19 mouse cellular contexts compared by ENCODE assay signal in the genomic region with DNA sequence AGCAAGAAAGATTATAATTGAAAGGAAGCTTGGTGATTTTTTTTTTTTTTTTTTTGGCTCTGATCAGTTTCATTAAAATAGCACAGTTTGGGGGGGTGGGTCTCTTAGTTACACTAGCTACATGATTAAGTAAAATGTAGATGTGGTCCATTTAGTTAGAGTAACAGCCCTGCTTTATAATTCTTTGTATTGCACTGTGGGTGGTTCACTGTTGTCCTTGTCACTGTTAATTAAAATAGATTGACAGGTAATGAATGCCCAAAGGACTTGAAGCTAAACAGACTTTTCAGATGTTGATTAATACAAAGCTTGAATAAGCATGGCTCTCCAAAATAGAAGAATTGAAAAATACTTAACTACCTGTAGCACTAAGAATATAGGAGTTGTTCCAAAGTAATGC.
"Had no signal": no experiment of that assay in that cellular context is flagged by ENCODE, and none has a peak within 500 bp of the region (broad histone marks: within the 10 kb centered on the region; RNA-seq: fewer than 3 reads in every experiment).

No protein-coding gene starts in this region.

- H3K27ac ChIP-seq: kidney, embryonic 15.5 days; limb, embryonic 12.5 days; limb, embryonic 15.5 days; midbrain, embryonic 12.5 days; neural tube, embryonic 12.5 days; neural tube, embryonic 15.5 days had no signal

- H3K4me1 ChIP-seq: kidney, embryonic 15.5 days; limb, embryonic 12.5 days; limb, embryonic 15.5 days; midbrain, embryonic 12.5 days; neural tube, embryonic 12.5 days; neural tube, embryonic 15.5 days had no signal

- H3K4me2 ChIP-seq: kidney, embryonic 15.5 days; limb, embryonic 12.5 days; limb, embryonic 15.5 days; liver, embryonic 11.5 days; liver, embryonic 15.5 days; midbrain, embryonic 12.5 days; neural tube, embryonic 12.5 days; neural tube, embryonic 15.5 days had no signal

- H3K9me3 ChIP-seq: kidney, embryonic 15.5 days; limb, embryonic 12.5 days; limb, embryonic 15.5 days; liver, embryonic 15.5 days; midbrain, embryonic 12.5 days; neural tube, embryonic 12.5 days; neural tube, embryonic 15.5 days had no signal

- H3K36me3 ChIP-seq: kidney, embryonic 15.5 days; limb, embryonic 12.5 days; liver, embryonic 15.5 days; midbrain, embryonic 12.5 days; neural tube, embryonic 12.5 days; neural tube, embryonic 15.5 days had no signal

- H3K4me3 ChIP-seq: kidney, embryonic 15.5 days; limb, embryonic 12.5 days; limb, embryonic 15.5 days; liver, embryonic 15.5 days; midbrain, embryonic 12.5 days; neural tube, embryonic 12.5 days; neural tube, embryonic 15.5 days had no signal

- DNase-seq: kidney, adult 8-10 months; kidney, postnatal 10 days; kidney, postnatal 36 days; layer of hippocampus, postnatal 36 days; left cerebral cortex, postnatal 4 days; lung, adult 2 months; lung, postnatal 14 days; lung, postnatal 4 days; thymus, adult 18-20 months; thymus, postnatal 14 days; thymus, postnatal 4 days had no signal

- H3K9ac ChIP-seq: kidney, embryonic 15.5 days; limb, embryonic 12.5 days; limb, embryonic 15.5 days; liver, embryonic 15.5 days; midbrain, embryonic 12.5 days; neural tube, embryonic 12.5 days; neural tube, embryonic 15.5 days had no signal

- H3K27me3 ChIP-seq: kidney, embryonic 15.5 days; limb, embryonic 12.5 days; limb, embryonic 15.5 days; liver, embryonic 15.5 days; midbrain, embryonic 12.5 days; neural tube, embryonic 12.5 days; neural tube, embryonic 15.5 days had no signal
